Mouse (Mus musculus) G1E (cell line): ENCODE measurements around the gene Stag1.

ENCODE experiments used
- CTCF ChIP-seq: IDR thresholded peaks from 2 replicates; pipeline ENCODE4 v1.5.1; 2012; ENCODE audit warnings: low read depth, low read length, inconsistent platforms, mixed read lengths
- GATA1 ChIP-seq: IDR thresholded peaks from 2 replicates; pipeline ENCODE4 v1.6.1; 2012; ENCODE audit warnings: borderline replicate concordance, low read length, inconsistent platforms, mixed read lengths
- GATA2 ChIP-seq: IDR thresholded peaks from 2 replicates; pipeline ENCODE4 v1.6.1; 2012; ENCODE audit warnings: low read depth, low read length, inconsistent platforms, borderline replicate concordance
- TAL1 ChIP-seq: conservative IDR thresholded peaks from 2 replicates; pipeline ENCODE4 v1.6.1; 2012; ENCODE audit warnings: low read depth, low read length, inconsistent platforms, mixed read lengths

GRCm38 (mm10) chr9:100670151-100670550 is 72.6 kb downstream of the Stag1 start:
- no peak for TF ChIP-seq CTCF
- TF ChIP-seq GATA1, result no peak
- TF ChIP-seq TAL1, result no peak
- no peak for TF ChIP-seq GATA2
